Mouse (Mus musculus) lung, postnatal 0 days (tissue): ENCODE measurements around the gene Cptp.

Experiments used
- CTCF ChIP-seq: IDR thresholded peaks from 2 replicates; pipeline ENCODE4 v1.5.1; 2016; ENCODE audit warnings: antibody characterized with exemption, mild to moderate bottlenecking
- EP300 ChIP-seq: IDR thresholded peaks from 2 replicates; pipeline ENCODE4 v1.6.1; 2016; ENCODE audit warnings: antibody characterized with exemption, mild to moderate bottlenecking, control low read depth

DNA sequence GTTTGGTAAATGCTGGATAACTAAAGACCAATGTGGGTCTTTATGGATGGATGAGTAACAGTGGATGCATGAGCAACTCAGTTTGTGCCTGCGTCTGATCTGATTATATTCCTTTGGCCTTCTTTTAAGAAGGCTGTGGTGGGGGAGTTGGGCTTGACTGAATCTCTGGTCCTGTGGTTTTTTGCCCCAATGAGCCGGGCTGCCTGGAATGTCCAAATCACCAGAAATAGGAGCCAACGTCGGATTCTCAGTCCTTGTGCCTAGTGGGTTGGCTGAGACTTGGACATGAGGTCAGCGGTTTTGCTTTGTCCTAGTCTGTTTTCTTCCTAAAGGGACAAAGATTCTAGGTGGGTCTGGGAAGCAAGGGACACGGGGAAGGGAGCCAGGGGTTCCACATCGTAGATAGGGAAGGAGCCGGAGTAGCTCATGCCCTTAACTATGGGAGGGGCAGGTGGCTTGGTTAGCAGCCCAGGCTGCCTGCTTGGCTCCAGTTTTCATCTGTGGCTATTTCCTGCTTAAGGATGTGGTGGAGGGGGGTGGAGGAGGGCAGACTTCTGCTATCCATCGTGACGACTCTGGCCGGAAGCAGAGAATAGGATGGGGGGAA, 31.7 kb downstream of the Cptp start:
- no peak for TF ChIP-seq CTCF
- no peak for TF ChIP-seq EP300
